Mouse (Mus musculus): ENCODE measurements around the gene Chchd10. TPM values are rescaled to one million over a fixed set of nuclear protein-coding genes. Genes with fewer than 3 reads are reported as not detected.

The Chchd10 gene
- polyA plus RNA-seq, 1 experiment = 441 TPM

DNA sequence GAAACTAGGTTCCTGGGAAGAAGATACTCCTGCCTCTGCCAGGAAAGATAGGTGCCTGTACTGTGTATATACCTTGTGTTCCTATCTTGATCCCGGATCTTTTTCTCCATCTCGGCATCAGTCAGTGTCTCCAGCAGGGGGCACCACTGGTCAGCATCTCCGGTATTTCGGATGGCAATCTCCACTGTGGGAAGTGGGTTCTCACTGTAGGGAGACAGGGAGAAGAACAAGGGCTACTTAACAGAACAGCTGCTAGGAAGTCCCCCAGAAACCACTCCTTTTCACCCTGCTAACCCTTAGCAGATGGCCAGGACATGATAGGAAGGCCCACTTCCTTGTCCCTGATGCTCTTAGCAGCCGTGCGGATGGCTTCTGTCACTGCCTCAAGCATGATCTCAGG, 35.6 kb upstream of the Chchd10 start:
- Histone ChIP-seq H3K36me3 (ENCODE audit: control insufficient read depth, insufficient read depth) (peaks cover 23% of the 10 kb centered on the region), H3K4me2 (ENCODE audit: low read depth) (peak overlapping the region; percentile 64), H3K27me3 (ENCODE audit: control insufficient read depth, insufficient read depth, insufficient read length) (no peaks in the 10 kb centered on the region), H3ac (ENCODE audit: control insufficient read depth, insufficient read length) (no peak overlapping the region), H3K79me2 (ENCODE audit: control insufficient read depth, insufficient read depth) (peaks cover 9% of the 10 kb centered on the region), H3K4me3 (no peak overlapping the region)
- no peak for TF ChIP-seq POLR2A (IDR thresholded peaks at IDR 0.05; ENCODE audit: insufficient read length, low read depth)
- no peak for TF ChIP-seq CEBPB (IDR thresholded peaks at IDR 0.05; ENCODE audit: insufficient read depth, poor library complexity, severe bottlenecking)
- TF ChIP-seq TCF12 (IDR thresholded peaks at IDR 0.05; ENCODE audit: insufficient read depth, poor library complexity, severe bottlenecking) = peak; percentile 10
- TF ChIP-seq MYOD1 (IDR thresholded peaks at IDR 0.05; ENCODE audit: control insufficient read depth in 1 of 3, insufficient read length in 2 of 3, low read depth in 2 of 3) = peak in 2 of 3 experiments; percentile 51 to 66
- TF ChIP-seq MYOG (IDR thresholded peaks at IDR 0.05; ENCODE audit: control insufficient read depth in 1 of 3, insufficient read depth in 1 of 3, insufficient read length in 2 of 3, low read depth in 2 of 3) = peak in 2 of 3 experiments; percentile 47 to 67

DNA sequence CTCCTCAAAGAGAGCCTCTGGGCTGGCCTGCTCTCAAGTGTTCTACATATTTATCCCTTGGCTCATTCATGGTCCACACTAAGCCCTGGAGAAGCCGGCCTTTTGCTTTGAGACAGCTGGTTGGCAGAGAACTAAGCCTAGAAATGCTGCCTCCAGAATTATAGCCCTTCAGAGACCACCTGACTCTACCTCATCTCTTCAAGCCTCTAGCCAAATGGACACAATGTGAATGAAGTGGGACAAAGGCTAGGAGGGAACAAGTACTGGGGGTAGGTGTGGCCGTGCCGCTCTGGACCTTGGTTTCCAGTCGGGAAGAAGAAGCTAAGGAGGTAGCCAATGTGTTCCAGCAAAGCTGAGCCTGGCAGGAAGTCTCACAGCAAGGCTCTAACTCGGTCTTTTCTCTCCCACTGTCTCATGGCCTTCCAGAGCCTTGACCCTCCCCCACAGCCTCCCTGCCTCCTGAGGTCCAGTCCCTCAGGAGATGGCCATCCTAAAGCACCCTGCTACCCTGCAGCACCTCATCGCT, 34.8 kb upstream of the Chchd10 start:
- Histone ChIP-seq H3K27me3 (ENCODE audit: control insufficient read depth, insufficient read depth, insufficient read length) (no peaks in the 10 kb centered on the region), H3K36me3 (ENCODE audit: control insufficient read depth, insufficient read depth) (peaks cover 30% of the 10 kb centered on the region), H3K4me2 (ENCODE audit: low read depth) (peak overlapping the region; percentile 64), H3K4me3 (no peak overlapping the region), H3ac (ENCODE audit: control insufficient read depth, insufficient read length) (no peak overlapping the region), H3K79me2 (ENCODE audit: control insufficient read depth, insufficient read depth) (peaks cover 10% of the 10 kb centered on the region)
- TF ChIP-seq POLR2AphosphoS2 (IDR thresholded peaks at IDR 0.05; ENCODE audit: insufficient read length, low read depth) = no peak
- no peak for TF ChIP-seq POLR2A (IDR thresholded peaks at IDR 0.05; ENCODE audit: insufficient read length, low read depth)
- no peak for TF ChIP-seq TCF3 (IDR thresholded peaks at IDR 0.05; ENCODE audit: insufficient read length, low read depth)
- peak in 2 of 3 experiments; percentile 19 to 60 for TF ChIP-seq MYOG (IDR thresholded peaks at IDR 0.05; ENCODE audit: control insufficient read depth in 1 of 3, insufficient read depth in 1 of 3, insufficient read length in 2 of 3, low read depth in 2 of 3)

DNA sequence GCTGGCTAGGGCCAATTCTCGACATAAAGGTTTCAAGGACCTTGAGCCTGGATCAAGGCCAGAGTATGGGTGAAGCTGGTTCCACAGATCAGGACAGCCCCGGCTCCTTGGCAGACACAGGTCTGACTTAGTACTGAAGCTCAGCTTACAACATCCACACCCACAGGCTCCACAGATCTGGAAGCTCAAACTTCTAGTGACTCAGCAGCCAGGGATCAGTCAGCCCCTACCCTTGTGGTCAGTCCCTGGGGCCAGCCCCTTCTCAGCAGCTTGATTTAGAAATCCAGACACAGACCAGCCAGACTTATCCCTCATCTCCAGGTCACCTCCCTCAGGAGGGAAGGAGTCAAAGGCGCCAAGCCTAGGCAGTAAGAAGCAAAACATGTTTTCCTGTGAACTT, 34.1 kb upstream of the Chchd10 start:
- Histone ChIP-seq H3K4me2 (ENCODE audit: low read depth) (peak overlapping the region; percentile 64), H3K36me3 (ENCODE audit: control insufficient read depth, insufficient read depth) (peaks cover 36% of the 10 kb centered on the region), H3K79me2 (ENCODE audit: control insufficient read depth, insufficient read depth) (peaks cover 10% of the 10 kb centered on the region), H3K27me3 (ENCODE audit: control insufficient read depth, insufficient read depth, insufficient read length) (no peaks in the 10 kb centered on the region), H3K4me3 (no peak overlapping the region), H3ac (ENCODE audit: control insufficient read depth, insufficient read length) (no peak overlapping the region)
- TF ChIP-seq POLR2A (IDR thresholded peaks at IDR 0.05; ENCODE audit: insufficient read length, low read depth) = peak; percentile 24
- TF ChIP-seq MYOD1 (IDR thresholded peaks at IDR 0.05; ENCODE audit: control insufficient read depth in 1 of 3, insufficient read length in 2 of 3, low read depth in 2 of 3) = no peak
- TF ChIP-seq MYOG (IDR thresholded peaks at IDR 0.05; ENCODE audit: control insufficient read depth in 1 of 3, insufficient read depth in 1 of 3, insufficient read length in 2 of 3, low read depth in 2 of 3) = peak in 1 of 3 experiments; percentile 45
- peak; percentile 36 for TF ChIP-seq SRF (IDR thresholded peaks at IDR 0.05; ENCODE audit: control insufficient read depth, insufficient read length, low read depth)

DNA sequence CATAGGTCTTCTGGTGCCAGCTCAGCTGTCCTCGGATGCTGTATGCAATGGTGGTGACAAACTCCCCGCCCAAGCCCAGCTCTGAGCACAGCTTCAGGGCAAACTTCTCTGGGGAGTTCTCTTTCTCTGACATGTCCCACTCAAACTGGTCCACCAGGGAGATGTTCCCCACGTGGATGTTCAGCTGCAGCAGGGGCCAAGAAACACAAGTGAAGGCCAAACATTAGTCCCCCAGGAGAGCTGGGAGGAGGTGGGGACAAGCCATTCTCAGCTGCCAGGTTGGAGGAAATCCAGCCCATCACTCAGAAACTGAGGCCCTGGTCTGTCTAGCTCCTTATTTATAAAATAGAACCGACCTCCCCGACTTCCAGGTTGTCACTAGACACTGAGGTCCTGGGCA, 28.5 kb upstream of the Chchd10 start:
- Histone ChIP-seq H3K36me3 (ENCODE audit: control insufficient read depth, insufficient read depth) (peaks cover 72% of the 10 kb centered on the region), H3K79me2 (ENCODE audit: control insufficient read depth, insufficient read depth) (peaks cover 10% of the 10 kb centered on the region), H3ac (ENCODE audit: control insufficient read depth, insufficient read length) (no peak overlapping the region), H3K4me3 (no peak overlapping the region), H3K4me2 (ENCODE audit: low read depth) (no peak overlapping the region), H3K27me3 (ENCODE audit: control insufficient read depth, insufficient read depth, insufficient read length) (no peaks in the 10 kb centered on the region)
- TF ChIP-seq POLR2AphosphoS2 (IDR thresholded peaks at IDR 0.05; ENCODE audit: insufficient read length, low read depth) (no peak), SRF (IDR thresholded peaks at IDR 0.05; ENCODE audit: control insufficient read depth, insufficient read length, low read depth) (no peak), MYOD1 (IDR thresholded peaks at IDR 0.05; ENCODE audit: control insufficient read depth in 1 of 3, insufficient read length in 2 of 3, low read depth in 2 of 3) (no peak), MYOG (IDR thresholded peaks at IDR 0.05; ENCODE audit: control insufficient read depth in 1 of 3, insufficient read depth in 1 of 3, insufficient read length in 2 of 3, low read depth in 2 of 3) (no peak)

DNA sequence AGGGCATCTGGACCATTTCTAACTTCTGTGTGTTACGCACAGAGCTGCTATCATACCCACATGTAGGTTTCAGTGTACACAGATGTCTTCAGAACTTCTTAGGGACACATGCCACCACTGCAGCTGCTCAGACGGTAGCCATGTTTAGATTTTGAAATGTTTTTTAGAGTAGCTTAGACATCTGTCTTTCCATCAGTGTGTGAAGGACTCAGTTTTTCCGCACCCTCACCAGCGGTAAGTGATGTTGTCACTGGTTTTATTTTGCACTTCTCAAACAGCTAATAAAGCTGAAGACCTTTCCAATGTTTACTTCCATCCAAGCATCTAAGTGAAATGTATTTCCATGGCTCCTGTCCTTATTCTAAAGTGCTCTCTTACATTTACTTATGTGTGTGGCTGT, 26.0 kb upstream of the Chchd10 start:
- Histone ChIP-seq H3ac (ENCODE audit: control insufficient read depth, insufficient read length) (no peak overlapping the region), H3K4me3 (no peak overlapping the region), H3K36me3 (ENCODE audit: control insufficient read depth, insufficient read depth) (peaks cover 83% of the 10 kb centered on the region), H3K79me2 (ENCODE audit: control insufficient read depth, insufficient read depth) (peaks cover 6% of the 10 kb centered on the region), H3K27me3 (ENCODE audit: control insufficient read depth, insufficient read depth, insufficient read length) (no peaks in the 10 kb centered on the region), H3K4me2 (ENCODE audit: low read depth) (no peak overlapping the region)
- TF ChIP-seq MYOD1 (IDR thresholded peaks at IDR 0.05; ENCODE audit: control insufficient read depth in 1 of 3, insufficient read length in 2 of 3, low read depth in 2 of 3) (no peak), USF1 (IDR thresholded peaks at IDR 0.05; ENCODE audit: low read depth) (no peak), POLR2A (IDR thresholded peaks at IDR 0.05; ENCODE audit: insufficient read length, low read depth) (no peak), TCF3 (IDR thresholded peaks at IDR 0.05; ENCODE audit: insufficient read length, low read depth) (no peak), SRF (IDR thresholded peaks at IDR 0.05; ENCODE audit: control insufficient read depth, insufficient read length, low read depth) (no peak), MAX (IDR thresholded peaks at IDR 0.05; ENCODE audit: low read depth) (no peak)

DNA sequence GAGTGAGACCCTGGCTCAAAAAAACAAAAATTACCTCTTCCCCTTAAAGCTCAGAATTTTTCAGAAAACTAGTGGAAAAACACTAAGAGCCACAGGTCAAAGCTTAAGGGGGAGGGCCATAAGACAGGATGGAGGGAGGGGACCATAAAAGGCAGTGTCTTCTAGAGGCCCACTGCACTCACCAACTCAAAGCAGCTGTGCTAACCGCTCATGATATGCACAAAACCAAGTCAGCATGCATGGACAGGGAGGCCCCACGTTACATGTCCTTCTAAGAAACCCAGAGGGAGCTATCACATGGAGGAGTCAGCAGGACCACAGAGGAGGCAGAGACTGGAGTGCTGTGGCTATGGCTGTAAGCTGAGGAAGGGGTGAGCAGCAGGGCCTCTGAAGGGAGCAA, 22.2 kb upstream of the Chchd10 start:
- no peak overlapping the region for H3K4me3 ChIP-seq
- TF ChIP-seq MYOD1 (IDR thresholded peaks at IDR 0.05; ENCODE audit: control insufficient read depth in 1 of 3, insufficient read length in 2 of 3, low read depth in 2 of 3) (no peak), CEBPB (IDR thresholded peaks at IDR 0.05; ENCODE audit: insufficient read depth, poor library complexity, severe bottlenecking) (no peak), USF1 (IDR thresholded peaks at IDR 0.05; ENCODE audit: low read depth) (no peak), TCF12 (IDR thresholded peaks at IDR 0.05; ENCODE audit: insufficient read depth, poor library complexity, severe bottlenecking) (no peak), MAX (IDR thresholded peaks at IDR 0.05; ENCODE audit: low read depth) (no peak), REST (IDR thresholded peaks at IDR 0.05; ENCODE audit: insufficient read depth, insufficient read length) (no peak), MYOG (IDR thresholded peaks at IDR 0.05; ENCODE audit: control insufficient read depth in 1 of 3, insufficient read depth in 1 of 3, insufficient read length in 2 of 3, low read depth in 2 of 3) (no peak)
- no peak overlapping the region for H3ac ChIP-seq (ENCODE audit: control insufficient read depth, insufficient read length)
- peaks cover 54% of the 10 kb centered on the region for H3K36me3 ChIP-seq (ENCODE audit: control insufficient read depth, insufficient read depth)
- no peak overlapping the region for H3K4me2 ChIP-seq (ENCODE audit: low read depth)
- no peaks in the 10 kb centered on the region for H3K27me3 ChIP-seq (ENCODE audit: control insufficient read depth, insufficient read depth, insufficient read length)
- peaks cover 16% of the 10 kb centered on the region for H3K79me2 ChIP-seq (ENCODE audit: control insufficient read depth, insufficient read depth)

Measured in myocyte (in vitro differentiated cells).